Mouse (Mus musculus) cortical plate, adult 2 months (tissue): ENCODE data around the gene Lsg1. TPM values are rescaled to one million over a fixed set of nuclear protein-coding genes. Genes with fewer than 3 reads are reported as not detected.

ENCODE experiments used
- H3K27ac ChIP-seq: fragments of 200-500 bp; 2 replicates; pipeline ENCODE4 v1.5.1; 2012; ENCODE audit warnings: low read length, control low read depth, inconsistent platforms; ENCODE audit not compliant: insufficient read depth
- H3K4me1 ChIP-seq: fragments of 200-500 bp; 2 replicates; pipeline ENCODE4 v1.6.1; 2011; ENCODE audit warnings: low read length; ENCODE audit not compliant: control insufficient read depth, insufficient read depth
- H3K4me3 ChIP-seq: fragments of 200-500 bp; 2 replicates; pipeline ENCODE4 v1.5.1; 2011; ENCODE audit warnings: mild to moderate bottlenecking, low read length, control low read depth; ENCODE audit not compliant: insufficient read depth
- CTCF ChIP-seq: fragments of 200-500 bp; IDR thresholded peaks from 2 replicates; pipeline ENCODE4 v1.5.1; 2011; ENCODE audit warnings: mild to moderate bottlenecking, control low read depth, low read length; ENCODE audit not compliant: insufficient read depth; ENCODE audit errors: extremely low read depth
- POLR2A ChIP-seq: fragments of 200-500 bp; IDR thresholded peaks from 2 replicates; pipeline ENCODE4 v1.6.1; 2011; ENCODE audit warnings: mild to moderate bottlenecking, low read length, control low read depth; ENCODE audit not compliant: insufficient read depth; ENCODE audit errors: extremely low read depth
- polyA plus RNA-seq: library from polyadenylated mRNA; depleted of rRNA; stranded (reverse); fragments of >200 nt; gene quantifications from 2 replicates; pipeline ENCODE4 v1.2.3, GENCODE M21; 2012

The Lsg1 gene
- polyA plus RNA-seq, 1 experiment: 17.6 TPM

DNA sequence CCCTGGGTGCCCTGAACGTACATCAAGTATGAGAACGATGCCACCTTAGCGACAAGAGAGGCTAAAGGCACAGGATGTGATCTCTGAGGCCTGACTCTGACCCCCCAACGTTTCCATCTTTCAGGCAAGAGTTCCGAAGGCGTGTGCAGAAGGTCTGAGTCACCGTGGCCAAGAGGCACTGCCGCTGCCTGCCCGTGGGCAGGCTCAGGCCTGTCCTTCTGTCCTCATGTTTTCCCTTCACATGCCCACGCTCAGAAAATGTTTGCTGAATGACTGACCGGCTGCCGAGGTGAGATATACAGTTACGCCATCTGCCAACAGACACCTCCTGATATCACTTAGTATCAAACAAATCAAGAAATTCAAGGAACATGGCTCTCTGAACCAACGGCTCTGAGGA, 61.6 kb downstream of the Lsg1 start:
- Histone ChIP-seq H3K4me3 (no peak overlapping the region), H3K4me1 (no peaks in the 10 kb centered on the region), H3K27ac (no peak overlapping the region)
- TF ChIP-seq POLR2A (no peak), CTCF (no peak)

DNA sequence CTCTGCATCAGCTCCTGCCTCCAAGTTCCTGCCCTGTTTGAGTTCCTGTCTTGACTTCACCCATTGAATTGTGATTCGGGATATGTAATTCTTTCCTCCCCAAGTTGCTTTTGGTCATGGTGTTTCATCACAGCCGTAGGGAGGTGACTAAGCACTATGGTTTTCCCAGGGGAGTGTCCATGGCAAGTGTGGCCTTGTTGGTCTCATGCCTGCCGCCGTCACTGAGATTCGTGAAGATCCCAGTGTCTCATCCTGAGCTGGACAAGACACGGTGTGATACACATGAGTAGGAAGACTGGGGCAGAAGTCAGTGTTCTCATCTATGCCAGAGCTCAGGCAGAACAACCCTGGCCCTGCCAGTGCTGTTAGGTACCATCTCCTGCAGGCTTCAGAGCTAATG, 62.9 kb downstream of the Lsg1 start:
- H3K27ac ChIP-seq: no peak overlapping the region
- H3K4me1 ChIP-seq: no peaks in the 10 kb centered on the region
- no peak overlapping the region for H3K4me3 ChIP-seq
- TF ChIP-seq POLR2A (no peak), CTCF (no peak)

DNA sequence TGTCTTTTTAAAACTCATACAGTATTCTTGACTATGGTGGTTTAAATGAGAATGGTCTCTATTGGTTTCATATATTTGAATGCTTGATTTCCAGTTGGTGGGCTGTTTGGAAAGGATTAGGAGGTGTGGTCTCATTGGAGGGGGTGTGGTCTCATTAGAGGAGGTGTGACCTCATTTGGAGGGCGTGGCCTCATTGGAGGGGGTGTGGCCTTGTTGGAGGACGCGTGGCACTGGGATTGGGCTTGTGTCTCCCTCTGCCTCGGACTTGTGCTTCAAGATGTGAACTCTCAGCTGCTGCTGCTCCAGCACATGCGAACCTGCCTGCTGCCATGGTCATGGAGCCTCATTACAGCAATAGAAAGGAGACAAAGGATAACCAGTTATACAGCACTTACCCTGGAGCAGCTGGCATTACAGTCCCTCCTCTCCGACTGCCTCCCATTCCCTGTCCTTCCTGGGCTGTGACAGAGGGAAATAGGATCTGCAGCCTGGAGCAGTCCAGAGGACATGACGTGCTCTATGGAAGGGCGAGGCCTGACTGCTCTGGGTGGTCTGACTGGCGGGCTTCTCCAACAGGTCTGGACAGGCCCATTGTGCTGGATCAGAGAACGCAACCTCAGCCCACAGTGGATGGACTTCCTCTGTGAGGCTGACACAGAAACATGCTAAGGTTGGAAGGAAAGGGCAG, 65.0 kb downstream of the Lsg1 start:
- H3K4me1 ChIP-seq: no peaks in the 10 kb centered on the region
- TF ChIP-seq CTCF (no peak), POLR2A (no peak)
- no peak overlapping the region for H3K4me3 ChIP-seq
- no peak overlapping the region for H3K27ac ChIP-seq

DNA sequence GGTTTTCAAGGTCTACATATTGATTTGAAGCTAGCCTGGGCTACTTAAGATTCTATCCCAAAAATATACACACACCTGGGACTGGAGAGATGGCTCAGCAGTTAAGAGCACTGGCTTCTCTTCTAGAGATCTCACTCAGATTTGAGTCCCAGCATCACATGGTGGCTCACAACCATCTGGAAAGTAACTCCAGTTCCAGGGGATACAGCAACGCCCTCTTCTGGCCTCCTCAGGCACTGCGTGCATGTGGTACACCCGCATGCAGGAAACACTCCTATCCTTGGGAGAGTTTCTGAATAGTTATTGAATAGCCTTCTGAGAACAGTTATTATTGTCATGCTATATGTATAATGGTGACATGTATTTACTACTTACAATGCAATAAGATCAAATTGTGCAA, 66.2 kb downstream of the Lsg1 start:
- TF ChIP-seq POLR2A: no peak
- TF ChIP-seq CTCF: 0 out of 2 replicates have a peak, but pooled peaks have one; percentile 9
- no peak overlapping the region for H3K4me3 ChIP-seq
- H3K27ac ChIP-seq: no peak overlapping the region
- H3K4me1 ChIP-seq: no peaks in the 10 kb centered on the region

DNA sequence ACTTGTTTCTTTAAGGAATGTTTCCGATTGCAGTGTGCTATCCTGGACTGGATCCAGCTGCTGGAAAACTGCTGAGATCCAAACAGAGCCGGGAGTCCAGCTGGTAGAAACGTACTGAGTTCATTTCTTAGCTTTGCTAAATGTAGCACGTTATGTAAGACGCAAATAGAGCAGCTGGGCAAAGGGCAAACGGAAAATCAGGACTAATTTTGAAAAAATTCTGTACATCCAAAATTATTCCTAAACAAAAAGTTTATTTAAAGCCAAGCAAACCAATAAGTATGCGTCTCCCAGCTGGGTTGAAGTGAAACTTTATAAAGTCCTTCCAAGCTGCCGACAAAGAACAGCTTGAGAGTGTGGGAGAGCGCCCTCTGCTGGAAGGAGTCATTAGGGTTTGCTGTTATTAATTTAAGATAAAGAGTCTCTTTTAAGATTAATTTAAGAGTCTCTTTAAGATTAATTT, 67.0 kb downstream of the Lsg1 start:
- no peak overlapping the region for H3K4me3 ChIP-seq
- H3K27ac ChIP-seq: no peak overlapping the region
- TF ChIP-seq POLR2A: no peak
- peak; percentile 67 for TF ChIP-seq CTCF
- H3K4me1 ChIP-seq: no peaks in the 10 kb centered on the region

DNA sequence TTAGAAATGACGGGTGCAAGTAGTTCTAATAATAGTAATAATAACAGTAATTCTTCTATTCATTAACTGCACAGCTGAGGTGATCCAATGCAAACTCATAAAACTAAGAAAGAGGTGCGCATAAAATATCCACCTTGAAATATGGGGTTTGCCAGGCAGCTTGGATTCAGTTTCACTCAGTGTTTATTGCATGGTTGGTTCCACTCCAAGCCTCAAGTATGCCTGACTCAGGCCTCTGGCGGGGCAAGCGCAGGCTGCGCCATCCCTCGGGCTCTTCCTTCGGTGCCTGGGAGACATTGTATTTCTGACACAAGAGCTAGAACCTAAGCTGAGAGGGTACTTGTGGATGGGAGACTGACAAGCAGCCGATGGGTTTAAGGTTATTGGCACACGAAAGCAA, 68.8 kb downstream of the Lsg1 start:
- no peak for TF ChIP-seq POLR2A
- H3K4me3 ChIP-seq: no peak overlapping the region
- no peak overlapping the region for H3K27ac ChIP-seq
- H3K4me1 ChIP-seq: no peaks in the 10 kb centered on the region

DNA sequence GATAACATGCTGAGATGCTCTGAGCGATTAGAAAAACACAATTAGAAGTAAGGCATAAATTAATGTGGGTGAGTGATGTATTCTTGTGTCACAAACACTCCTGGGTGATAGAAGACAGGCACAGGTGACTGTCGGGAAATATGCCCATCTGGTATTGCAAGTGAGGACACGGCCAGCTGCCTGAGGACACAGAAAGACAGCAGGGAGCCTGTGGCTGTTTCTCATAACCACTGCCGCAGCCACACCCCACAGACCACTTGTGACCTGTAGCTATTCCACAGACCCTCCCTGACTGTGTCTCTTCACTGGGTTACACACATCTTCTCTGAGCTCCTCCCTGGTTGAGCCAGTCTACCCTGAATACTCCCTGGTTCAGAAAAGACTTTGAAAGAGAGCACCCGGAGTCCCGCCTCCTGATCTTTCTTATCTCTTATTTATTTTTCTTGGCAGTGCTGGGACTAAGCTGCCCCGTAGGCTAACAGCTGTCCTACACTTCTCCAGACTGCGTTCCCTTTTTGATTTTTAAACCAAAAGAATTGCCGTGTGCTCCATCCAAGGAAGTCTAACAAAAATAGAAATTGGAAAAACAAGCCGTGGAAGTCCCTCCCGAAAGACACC, 69.6 kb downstream of the Lsg1 start:
- no peak overlapping the region for H3K27ac ChIP-seq
- TF ChIP-seq CTCF (no peak), POLR2A (no peak)
- H3K4me1 ChIP-seq: no peaks in the 10 kb centered on the region
- H3K4me3 ChIP-seq: no peak overlapping the region

DNA sequence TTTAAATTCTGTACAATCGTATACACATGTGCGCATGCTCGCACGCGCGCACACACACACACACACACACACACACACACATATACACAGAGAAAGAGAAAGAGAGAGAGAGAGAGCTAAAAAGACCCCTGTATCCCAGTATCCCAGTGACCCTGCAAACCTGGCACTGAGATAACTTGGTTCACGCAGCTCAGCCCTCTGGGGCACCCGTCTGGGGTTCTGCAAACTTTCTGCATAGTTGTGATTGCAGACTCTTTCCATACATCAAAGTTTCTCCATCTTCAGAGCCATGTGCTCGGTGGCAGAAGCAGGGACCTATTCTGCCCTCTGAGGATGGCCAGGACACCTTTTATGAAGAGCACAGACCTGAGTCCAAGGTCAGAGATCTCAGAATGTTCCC, 70.4 kb downstream of the Lsg1 start:
- H3K27ac ChIP-seq: no peak overlapping the region
- no peak for TF ChIP-seq CTCF
- TF ChIP-seq POLR2A: no peak

DNA sequence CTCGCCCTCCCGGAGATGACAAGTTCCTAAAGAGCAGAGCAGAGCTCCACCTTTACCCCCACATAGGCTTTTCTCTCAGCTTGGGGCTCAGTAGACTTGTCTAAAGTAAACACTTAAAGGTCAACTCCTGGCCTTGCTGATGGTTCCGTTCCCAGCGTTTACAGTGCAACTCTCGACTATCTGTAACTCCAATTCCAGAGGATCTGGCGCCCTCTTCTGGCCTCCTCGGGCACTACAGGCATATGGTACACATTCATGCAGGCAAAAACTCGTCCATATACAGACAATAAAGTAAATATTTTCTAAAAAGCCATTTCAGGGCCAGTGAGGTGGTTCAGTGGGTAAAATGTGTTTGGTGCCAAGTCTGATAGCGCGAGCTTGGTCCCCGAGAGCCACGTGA, 72.0 kb downstream of the Lsg1 start:
- TF ChIP-seq POLR2A: no peak
- peak; percentile 48 for TF ChIP-seq CTCF
- H3K4me1 ChIP-seq: no peaks in the 10 kb centered on the region; the same call in 1 of the 2 replicates
- no peak overlapping the region for H3K27ac ChIP-seq
- H3K4me3 ChIP-seq: no peak overlapping the region

More for the DNA sequence above, 70.4 kb downstream of the Lsg1 start:
- Histone ChIP-seq H3K4me1 (no peaks in the 10 kb centered on the region), H3K4me3 (no peak overlapping the region)
